Mouse (Mus musculus) gastrocnemius, postnatal 4 days (tissue): ENCODE measurements at regions not wholly inside any gene's neighbourhood (a gene's known extent, or its start where the extent isn't known, plus 50 kb on each side); places are given as distances from the start of the nearest gene placed in this dataset.
"Not testable (repeated sequence)": the region's sequence is repeated elsewhere in the genome, so short reads cannot be mapped to it uniquely, and the experiment has no call there.

Source experiments
- DNase-seq, 2 experiments: peaks; one replicate each; pipeline ENCODE4 v3.0.0; 2021 to 2022; ENCODE audit warnings: low spot score in 2 of 2, mixed read lengths in 2 of 2

- no peak for DNase-seq
Observed at GRCm38 (mm10) chr5:96898120-96898672, 99.3 kb upstream of the Bmp2k start.

GRCm38 (mm10) chr5:96898695-96899094 is 98.8 kb upstream of the Bmp2k start:
- no peak for DNase-seq

- no peak for DNase-seq
Observed at GRCm38 (mm10) chr5:96905572-96906271, 91.8 kb upstream of the Bmp2k start.

DNA sequence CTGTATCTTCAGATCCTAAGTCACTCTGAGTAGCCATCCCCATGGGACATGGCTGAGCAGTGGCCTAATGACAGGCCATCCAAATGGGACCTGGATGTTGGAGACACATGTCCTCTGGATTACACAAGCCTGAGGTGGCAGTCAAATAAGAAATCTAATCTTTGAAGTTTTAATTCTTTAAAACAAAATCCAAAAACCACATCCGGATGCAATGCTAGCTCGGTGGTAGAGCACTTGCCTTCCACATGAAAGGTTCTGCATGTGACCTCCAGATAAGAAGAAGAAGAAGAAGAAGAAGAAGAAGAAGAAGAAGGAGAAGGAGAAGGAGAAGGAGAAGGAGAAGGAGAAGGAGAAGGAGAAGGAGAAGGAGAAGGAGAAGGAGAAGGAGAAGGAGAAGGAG is 89.1 kb upstream of the Bmp2k start:
- DNase-seq, result not testable (repeated sequence)

- DNase-seq, result no peak
Observed at GRCm38 (mm10) chr5:96909218-96909617, 88.3 kb upstream of the Bmp2k start.

- no peak for DNase-seq
Observed at GRCm38 (mm10) chr5:96911550-96912253, 85.8 kb upstream of the Bmp2k start.

DNA sequence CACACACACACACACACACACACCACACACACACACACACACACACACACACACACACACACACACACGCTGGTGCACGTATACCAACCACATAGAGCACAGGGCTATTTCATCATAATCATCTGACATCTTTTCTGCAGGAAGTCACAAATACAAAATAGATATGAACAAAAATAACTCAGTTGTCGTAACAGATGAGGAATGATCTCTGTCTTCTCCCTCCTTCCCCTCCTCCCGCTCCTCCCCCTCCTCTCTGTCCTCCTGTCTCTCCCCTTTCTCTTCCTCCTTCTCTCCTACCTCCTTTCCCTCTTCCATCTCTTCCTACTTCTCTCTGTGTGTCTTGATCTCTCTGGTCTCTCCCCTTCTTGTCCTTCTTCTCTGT is 85.2 kb upstream of the Bmp2k start:
- no peak for DNase-seq

- no peak for DNase-seq
Observed at GRCm38 (mm10) chr5:96912781-96913180, 84.7 kb upstream of the Bmp2k start.

DNA sequence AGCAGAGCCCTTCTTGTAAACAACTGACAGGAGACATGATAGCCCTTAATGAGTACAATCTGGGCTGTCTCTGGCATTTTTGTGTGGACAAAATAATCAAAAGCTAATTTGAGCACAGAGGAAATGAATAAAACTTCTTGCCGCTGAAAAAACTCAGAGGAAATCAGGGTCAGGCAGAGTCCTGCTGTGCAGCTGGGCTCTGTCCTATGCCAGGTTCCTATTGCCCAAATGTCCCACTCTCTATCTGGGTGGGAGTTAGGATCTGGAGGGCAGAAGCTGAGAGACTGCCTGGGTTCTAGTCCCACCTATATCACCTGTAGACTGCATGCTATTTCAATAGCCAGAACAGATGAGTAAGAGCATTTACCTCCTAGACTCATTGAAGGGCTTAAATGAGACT is 83.8 kb upstream of the Bmp2k start:
- DNase-seq, result no peak

DNA sequence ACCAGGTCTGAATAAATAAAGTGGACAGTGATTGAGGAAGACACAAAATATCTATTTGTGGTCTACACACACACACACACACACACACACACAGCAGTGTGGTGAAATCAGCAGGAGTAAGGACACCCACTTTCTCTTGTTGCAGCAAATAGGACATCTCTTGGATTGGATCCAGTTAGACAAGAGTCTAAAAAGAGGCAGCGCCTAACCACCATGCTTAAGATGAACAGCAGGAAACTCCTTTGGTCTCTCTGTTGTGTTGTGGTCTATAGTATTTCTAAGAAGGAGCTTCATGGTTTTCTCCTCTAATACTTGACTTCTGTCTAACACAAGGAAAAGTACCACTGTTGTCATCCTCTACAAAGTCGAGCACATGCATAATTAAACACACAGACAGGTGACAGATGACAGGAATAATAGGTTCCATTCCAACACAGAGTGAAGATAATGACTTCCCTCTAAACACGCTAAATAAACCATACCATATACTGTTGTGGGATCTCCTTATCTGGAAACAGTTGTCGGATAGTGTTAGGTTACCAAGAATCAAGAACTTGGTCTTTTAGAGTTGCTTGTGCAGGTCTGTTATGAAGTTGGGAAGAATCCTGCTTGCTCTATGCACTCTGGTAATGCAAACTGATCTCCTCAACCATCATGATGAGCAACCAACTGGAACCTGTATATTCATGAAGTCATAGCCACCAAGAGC is 82.6 kb upstream of the Bmp2k start:
- no peak for DNase-seq

DNA sequence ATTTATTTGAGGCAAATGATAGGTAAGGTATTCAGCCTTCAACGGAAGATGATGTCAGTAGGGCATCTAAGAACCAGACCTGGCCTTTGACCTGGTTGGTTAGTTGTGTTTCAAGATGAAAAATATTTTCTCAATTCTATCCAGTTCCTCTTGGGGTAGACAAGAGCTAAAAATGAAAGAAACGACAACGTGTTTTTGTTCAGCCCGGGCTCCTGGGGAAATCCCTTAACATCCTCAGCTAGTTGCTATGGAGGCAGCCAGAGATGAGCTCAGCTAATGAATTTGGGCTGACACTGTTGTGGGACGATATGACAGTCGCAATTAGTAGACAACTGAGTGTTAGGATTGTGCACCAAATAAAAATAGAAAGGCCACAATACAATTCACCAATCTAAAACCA is 80.6 kb upstream of the Bmp2k start:
- no peak for DNase-seq

- DNase-seq, result no peak
Observed at GRCm38 (mm10) chr5:96917596-96918258, 79.8 kb upstream of the Bmp2k start.

DNA sequence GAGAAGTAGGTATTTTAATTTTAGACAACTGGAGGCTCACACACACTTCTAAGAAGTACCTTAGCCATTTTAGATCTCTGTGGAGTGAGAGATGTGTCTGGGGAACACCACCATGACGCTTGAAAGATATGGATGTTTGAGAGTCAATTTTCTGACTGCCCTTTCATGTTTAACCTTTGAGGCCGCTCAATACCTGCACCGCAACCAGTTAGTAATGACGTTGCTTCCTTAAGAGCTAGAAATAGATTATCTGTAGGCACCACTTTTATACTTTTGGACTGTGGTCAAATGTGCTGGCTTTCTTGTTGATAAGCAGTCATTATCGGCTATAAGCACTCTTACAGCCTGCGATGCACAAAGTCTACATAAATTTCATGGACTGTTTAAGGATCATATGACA is 78.3 kb upstream of the Bmp2k start:
- DNase-seq, result no peak

DNA sequence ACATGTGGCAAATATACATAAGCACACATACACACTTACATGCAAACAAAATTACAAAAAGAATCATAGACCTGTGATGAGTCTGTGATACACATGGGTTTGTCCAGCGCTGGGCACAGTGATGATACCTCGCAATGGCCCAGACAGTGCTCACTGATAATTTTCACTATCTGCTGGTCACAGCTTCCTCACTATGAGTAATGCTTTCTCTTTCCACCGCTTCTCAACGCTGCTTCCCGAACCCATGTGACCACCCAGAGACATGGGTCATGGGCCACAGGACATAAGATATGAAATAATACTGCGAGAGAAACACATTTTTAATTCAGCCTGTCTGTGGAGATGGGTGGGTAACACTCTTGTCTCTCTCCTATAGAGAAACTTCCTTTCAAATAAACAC is 76.5 kb upstream of the Bmp2k start:
- no peak for DNase-seq

DNA sequence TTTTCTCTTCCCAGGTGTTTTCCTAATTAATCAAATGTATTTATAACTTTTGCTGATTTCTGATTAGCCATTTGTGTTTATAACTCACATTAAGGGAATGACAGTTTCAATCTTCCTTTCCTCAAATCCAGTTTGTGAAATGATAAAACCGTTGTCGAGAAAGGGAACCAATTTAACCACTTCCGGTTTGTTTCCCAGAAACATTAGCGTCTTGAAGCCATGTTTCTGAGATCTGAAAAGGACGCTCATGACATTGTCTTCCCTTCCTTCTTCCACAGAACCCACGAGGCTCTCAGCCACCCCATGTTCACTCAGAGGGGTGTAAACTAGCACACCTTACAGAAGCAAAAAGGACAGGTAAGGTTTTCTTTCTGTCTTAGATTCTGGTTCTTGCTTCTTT is 76.0 kb upstream of the Bmp2k start:
- no peak for DNase-seq

GRCm38 (mm10) chr5:96921973-96922715 is 75.3 kb upstream of the Bmp2k start:
- no peak for DNase-seq

- no peak for DNase-seq
Observed at GRCm38 (mm10) chr5:96922716-96923076, 74.8 kb upstream of the Bmp2k start.

GRCm38 (mm10) chr5:96923526-96923925 is 74.0 kb upstream of the Bmp2k start:
- no peak for DNase-seq

- DNase-seq, result no peak
Observed at GRCm38 (mm10) chr5:96924736-96925429, 72.6 kb upstream of the Bmp2k start.

GRCm38 (mm10) chr5:96925943-96926342 is 71.5 kb upstream of the Bmp2k start:
- no peak for DNase-seq
